Mouse (Mus musculus) frontal cortex, adult 2 months (tissue): Measurements from ENCODE around the gene Wtap. TPM values are rescaled to one million over a fixed set of nuclear protein-coding genes. Genes with fewer than 3 reads are reported as not detected.

ENCODE experiments used
- polyA plus RNA-seq: library from polyadenylated mRNA; depleted of rRNA; stranded (reverse); fragments of >200 nt; gene quantifications from 2 replicates; pipeline ENCODE4 v1.2.3, GENCODE M21; 2012; rRNA removed

The Wtap gene
- polyA plus RNA-seq, 1 experiment: 66.9 TPM

Other genes starting within 250 kb of the Wtap start
- gene Igf2r, start 224.5 kb downstream of the Wtap start, polyA plus RNA-seq: 12.7 and 14.8 TPM in 2 replicates
- 25.8 and 34.8 TPM in 2 replicates for gene Mas1, start 126.0 kb downstream of the Wtap start, polyA plus RNA-seq
- 0.22 and 0.23 TPM in 2 replicates for gene Mrgprh, start 118.1 kb downstream of the Wtap start, polyA plus RNA-seq
- 3.8 and 4.3 TPM in 2 replicates for gene Pnldc1, start 83.9 kb downstream of the Wtap start, polyA plus RNA-seq
- 122 and 138 TPM in 2 replicates for gene Tcp1, start 78.5 kb downstream of the Wtap start, polyA plus RNA-seq
- 55.8 and 56.9 TPM in 2 replicates for gene Mrpl18, start 77.8 kb downstream of the Wtap start, polyA plus RNA-seq
- 4.1 and 6.0 TPM in 2 replicates for gene Acat3, start 53.6 kb downstream of the Wtap start, polyA plus RNA-seq
- gene Acat2, start 33.4 kb downstream of the Wtap start, polyA plus RNA-seq: 40.0 and 45.0 TPM in 2 replicates
- 261 and 282 TPM in 2 replicates for gene Sod2, start 12.7 kb upstream of the Wtap start, polyA plus RNA-seq
- gene Gpr31b, start 58.1 kb upstream of the Wtap start, polyA plus RNA-seq: not detected in 2 replicates
- 0.70 and 0.86 TPM in 2 replicates for gene Tcp10b, start 66.9 kb upstream of the Wtap start, polyA plus RNA-seq
- 0.06 and 0.08 TPM in 2 replicates for gene Unc93a, start 137.6 kb upstream of the Wtap start, polyA plus RNA-seq
- not detected in 2 replicates for gene Smok2a, start 227.0 kb upstream of the Wtap start, polyA plus RNA-seq
- not detected in 2 replicates for gene Smok2b, start 236.1 kb upstream of the Wtap start, polyA plus RNA-seq